Mouse (Mus musculus) thymus, postnatal 4 days (tissue): ENCODE results near the gene Entpd5.
"Not testable (repeated sequence)": the region's sequence is repeated elsewhere in the genome, so short reads cannot be mapped to it uniquely, and the experiment has no call there.

Experiments used
- DNase-seq: peaks from one replicate; pipeline ENCODE4 v3.0.0; 2021

Gene Entpd5

DNA sequence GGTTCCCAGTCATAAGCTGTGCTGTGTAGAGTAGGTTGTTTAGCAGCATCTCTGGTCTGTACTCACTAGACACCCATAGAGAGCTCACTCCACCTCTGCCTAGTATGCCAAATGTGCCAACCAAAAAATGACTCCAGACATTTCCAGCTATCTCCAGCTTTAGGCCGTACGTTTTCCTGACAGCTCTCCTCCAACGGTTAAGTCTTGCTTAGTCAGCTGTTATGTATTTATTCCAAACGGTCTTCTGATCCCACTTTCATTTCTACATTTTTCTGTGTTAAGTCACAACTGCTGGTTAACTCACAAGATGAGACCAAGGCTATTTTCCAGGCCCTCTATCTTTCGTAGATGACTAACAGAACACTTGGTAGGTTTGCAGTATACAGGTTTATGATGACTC is 10.2 kb downstream of the Entpd5 start:
- no peak for DNase-seq

DNA sequence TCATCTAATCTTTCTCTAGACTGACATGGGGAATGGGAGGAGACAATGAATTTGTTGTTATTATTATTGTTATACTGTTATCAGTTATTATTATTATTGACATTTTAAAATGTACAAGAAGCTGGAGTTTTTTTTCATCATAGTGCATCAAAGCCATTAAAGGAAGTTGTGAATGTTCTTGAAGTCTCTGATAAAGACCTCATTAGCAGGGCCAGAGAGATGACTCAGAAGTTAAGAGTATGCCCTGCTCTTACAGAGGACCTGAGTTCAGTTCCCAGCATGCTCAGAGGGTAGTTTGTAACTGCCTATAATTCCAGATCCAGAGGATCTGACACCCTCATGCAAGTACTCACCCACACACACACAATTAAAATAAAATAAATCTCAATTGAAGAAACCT is 11.1 kb downstream of the Entpd5 start:
- no peak for DNase-seq

DNA sequence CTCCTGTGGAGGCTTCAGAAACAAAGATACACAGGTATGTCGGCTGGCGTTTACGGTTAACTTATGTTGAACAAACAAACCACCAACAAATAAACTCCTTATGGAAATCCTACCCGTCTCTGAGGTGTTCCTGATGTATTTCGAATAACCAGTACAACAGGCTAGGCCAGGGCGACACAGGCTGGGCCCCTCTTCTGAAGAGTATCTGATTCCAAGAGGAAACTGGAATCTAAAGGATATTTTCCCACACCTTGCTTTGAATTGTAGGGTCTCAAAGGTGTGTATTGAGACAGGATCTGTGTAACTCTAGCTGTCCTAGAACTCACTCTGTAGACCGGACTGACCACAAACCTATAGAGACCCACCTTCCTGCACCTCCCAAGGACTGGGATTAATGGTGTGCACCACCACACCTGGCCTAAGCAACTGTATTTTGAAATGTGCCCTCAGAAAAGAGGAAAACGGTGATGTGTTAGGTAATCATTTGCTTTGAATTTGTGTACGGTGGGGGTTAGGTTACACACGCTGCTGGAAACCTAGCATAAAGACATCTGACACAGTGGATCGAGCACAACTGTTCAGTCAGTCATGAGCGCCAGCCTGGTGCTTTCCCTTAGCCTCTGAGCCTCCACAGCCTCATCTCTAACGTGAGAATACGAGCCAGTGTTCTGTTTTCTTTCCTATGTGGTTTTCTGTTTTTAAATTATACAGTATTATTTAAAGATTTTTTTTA is 11.7 kb downstream of the Entpd5 start:
- no peak for DNase-seq

DNA sequence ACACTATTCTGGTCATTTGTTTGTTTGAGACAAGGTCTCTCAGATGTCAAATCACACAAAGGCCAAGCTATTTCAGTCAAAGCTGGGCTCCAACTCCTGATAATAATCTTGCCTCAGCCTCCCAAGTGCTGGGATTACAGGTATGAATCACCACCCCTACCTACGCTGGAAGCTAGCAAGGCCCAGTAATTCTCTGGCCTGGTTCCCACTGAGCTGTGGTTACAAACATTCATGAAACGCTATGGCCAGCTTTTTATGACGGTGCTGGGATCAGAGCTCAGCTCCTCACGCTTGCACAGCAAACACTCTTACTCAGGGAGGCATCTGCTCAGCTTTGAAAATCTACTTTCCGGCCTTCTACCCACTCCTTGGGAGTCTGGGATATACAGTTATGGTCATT is 15.0 kb downstream of the Entpd5 start:
- no peak for DNase-seq

DNA sequence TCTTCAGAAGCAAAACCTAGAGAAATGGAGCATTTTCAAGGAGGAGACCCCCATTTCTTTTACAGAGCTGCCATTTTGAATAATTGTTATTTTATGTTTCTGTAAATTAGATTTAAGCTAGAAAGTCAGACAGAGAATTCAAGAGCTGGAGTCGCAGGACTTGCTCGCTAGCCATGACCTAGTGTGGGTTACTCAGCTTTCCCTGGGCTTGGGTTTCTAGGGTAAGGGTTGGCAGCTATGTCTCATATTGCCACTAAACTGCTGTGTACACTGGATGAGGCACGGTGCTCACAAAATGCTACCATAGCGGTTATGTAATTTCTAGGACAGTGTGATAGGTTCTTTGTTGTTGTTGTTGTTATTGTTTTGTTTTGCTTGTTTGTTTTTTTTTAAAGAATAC is 16.1 kb downstream of the Entpd5 start:
- DNase-seq: no peak

DNA sequence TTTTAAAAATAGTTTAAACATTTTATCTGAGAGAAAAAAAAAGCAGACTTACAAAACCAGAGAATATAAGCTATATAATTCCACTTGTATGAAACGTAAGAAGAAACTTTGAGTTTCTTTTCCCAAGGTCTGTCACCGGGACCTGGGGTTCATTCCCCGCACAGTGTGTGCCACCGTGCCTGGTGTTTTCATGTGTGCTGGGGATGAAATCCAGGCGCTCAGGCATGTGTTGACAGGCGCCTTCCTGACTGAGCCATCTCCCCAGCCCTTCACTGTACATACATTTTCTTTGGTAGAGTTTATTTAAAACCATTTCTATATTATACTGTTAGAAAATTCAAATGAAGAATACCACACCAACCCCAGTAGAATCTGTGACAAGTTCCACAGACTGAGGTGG is 18.5 kb downstream of the Entpd5 start:
- DNase-seq: no peak

DNA sequence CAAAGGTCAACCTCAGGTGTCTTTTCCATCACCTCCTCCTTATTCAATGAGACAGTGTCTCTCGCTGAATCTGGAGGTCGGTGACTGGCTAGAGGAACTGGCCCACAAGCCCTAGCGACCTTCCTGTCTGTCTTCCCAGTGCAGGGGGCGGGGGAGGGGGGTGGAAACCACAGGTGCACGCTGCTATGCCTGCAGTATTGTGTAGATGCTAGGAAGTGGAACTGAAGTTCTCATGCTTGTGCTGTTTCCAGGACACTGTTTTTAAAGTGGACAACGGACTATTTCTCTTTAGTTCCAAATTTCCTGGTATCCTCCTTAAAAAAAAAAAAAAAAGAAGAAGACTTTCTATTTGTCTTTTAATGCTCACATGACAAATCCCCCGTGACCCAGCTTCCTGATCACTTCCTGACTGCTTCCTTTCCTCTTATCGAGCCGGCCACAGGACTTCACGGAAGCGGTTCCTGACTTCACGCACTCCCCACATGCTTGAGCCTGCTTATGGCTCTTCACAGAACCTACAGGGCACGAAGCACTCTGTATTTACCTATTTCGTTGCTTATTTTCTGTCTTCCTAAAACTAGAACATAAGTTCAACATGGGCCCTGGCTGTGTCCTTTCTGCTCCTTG is 19.9 kb downstream of the Entpd5 start:
- DNase-seq: peak; percentile 19

DNA sequence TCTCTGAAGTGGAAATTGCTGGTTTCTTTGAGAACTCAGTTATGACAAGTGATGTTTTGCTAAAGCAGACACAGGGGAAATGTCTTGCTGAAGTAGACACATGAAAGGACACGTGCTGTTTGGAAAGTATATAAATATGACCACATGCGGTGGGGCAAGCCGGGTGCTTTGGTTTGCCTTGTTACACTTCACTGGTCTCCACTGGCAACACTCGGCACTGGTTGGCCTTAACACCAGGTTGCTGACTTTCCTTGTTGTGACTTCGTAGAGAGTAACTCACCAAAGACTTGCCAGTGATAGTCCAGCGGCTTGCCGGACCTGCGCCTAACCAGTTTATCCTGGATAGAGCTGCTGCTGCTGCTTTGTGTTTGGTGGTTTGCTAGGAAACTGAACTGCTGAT is 20.7 kb downstream of the Entpd5 start:
- DNase-seq: no peak

DNA sequence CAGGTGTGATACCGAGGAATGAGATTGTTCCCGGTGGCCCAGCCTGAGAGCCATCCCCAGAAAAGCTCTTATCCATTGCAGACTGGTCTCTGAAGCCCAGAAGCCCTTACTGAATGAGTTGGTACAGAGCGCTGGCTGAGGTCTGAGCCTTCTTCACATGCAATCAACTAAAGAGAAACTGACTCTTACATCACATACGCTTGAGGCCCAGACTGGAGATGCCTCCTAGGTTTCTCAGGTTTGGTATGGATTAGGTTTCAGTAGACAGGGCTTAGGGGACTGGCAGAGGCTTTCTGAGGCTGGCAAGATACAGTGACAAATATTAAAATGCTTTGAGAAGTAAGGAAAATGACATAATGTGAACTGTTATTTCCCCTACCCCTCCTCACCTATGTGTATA is 23.4 kb downstream of the Entpd5 start:
- DNase-seq: no peak

DNA sequence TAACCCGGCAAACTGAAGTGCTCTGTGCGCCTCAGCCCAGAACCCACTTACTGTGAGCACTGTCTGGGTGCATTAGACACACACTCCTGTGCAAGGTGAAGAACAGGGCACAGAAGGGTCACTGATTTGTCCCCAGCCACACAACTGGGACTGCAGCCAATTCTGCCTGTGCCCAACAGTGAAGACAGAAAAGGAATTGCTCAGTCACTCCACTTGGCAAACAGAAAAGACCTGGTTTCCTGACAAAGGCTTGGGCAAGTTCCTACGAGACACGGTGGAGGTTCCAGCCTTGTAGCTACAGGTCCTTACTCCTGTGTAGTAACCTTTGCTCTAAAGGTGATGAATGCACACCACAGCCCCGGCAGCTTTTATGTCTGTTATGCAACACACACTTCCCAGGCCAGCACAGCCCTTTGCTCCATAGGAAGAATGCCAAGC is 24.2 kb downstream of the Entpd5 start:
- no peak for DNase-seq

DNA sequence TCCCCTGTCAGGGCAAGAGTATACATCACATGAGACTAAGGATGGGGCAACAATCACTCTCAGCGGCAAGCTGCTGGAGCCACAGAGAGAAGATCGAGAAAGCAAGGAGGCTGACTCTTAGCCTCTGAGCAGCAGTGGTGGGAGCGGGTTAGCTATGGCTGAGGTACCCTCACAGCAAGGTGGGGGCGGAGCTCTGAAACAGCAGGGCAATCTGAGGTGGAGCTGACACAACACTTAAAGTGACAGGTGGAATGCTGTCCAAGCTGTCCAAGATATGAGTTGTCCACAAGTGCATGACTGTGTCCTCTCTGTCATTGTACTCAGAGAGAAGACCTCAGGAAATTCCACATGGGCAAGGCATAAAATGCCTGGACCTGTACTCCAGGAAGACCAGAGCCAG is 26.5 kb downstream of the Entpd5 start:
- no peak for DNase-seq

DNA sequence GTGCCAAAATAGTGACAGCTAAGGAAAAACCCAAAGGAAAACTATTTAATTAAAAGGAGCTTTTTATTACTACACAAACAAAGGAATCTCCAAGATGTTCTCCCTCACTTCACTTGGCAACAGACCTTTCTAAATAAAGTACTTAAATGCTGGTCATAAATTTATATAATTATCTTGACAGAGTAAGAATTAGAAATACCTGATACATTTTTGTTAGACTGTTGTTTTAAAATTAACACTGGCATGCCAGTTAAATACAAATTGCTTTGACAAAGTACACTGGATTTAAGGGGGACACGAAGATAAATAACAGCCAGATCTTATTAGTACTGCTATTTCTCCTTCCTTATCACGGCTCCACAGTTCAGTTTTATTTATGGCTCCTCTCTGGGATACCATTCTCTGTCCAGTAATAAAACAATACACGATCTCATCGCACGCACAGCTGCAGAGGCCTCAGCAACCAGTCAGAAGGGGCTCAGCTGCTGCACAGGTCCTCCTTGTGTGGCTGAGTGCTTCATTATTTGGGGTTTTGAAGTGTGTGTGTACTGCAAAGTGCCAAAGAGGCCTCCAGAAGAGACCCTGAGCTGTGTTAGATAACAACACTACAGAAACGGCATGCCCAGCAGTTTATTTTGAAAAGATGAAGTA is 34.9 kb downstream of the Entpd5 start:
- DNase-seq: no peak

DNA sequence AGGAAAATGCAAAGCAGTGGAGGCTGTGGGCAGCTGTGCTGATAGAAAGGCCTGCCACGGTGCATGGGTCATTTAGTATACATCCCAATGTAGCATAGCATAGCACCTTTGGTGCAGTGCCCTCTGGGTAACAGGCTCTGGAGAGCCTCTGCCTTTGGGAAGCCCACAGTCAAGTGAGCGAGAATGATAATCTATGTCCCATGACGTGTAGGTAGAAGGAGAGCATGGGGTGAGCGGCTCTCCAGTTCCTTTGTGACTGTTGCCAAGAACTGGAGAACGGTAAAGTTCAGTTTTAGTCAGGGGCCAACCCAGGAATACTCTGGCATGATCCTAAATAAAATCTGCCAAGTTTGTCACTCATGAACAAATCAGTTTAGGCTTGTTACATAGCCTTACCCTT is 37.2 kb downstream of the Entpd5 start:
- no peak for DNase-seq

DNA sequence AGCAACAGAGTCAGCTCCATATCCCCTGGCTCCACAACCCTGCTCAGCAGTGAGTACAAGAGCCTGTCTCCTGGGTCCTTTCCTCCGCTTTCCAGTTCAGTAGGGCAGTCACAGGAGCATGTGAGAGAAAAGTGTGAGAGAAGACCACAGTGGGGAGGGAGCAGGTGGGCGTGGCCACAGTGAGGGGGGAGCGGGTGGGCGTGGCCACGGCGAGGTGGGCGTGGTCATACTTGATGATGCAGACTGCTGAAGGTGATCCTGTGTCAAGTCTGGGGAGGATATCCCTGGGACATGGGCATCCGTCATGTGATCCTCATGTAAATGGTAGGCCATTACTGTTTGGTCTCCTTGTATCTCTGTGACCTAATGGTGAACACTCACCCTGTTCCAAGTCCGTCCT is 41.9 kb downstream of the Entpd5 start:
- peak; percentile 36 for DNase-seq

DNA sequence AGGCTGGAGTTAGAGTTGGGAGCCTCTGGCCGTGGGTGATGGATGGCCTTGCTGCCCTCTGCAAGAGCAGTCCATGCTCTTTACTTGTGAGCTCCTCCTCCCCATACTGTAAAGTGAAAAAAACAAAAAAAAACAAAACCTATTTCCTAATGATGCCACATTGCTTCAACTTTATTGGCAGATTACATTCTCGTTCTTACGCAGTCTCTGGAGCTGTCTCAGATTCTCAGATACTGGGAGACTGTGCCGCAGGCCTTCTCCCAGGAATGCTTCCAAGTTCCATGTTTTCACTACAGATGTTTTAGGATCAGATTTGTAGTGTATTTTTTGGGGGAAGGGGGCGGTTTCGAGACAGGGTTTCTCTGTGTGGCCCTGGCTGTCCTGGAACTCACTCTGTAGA is 43.7 kb downstream of the Entpd5 start:
- no peak for DNase-seq

DNA sequence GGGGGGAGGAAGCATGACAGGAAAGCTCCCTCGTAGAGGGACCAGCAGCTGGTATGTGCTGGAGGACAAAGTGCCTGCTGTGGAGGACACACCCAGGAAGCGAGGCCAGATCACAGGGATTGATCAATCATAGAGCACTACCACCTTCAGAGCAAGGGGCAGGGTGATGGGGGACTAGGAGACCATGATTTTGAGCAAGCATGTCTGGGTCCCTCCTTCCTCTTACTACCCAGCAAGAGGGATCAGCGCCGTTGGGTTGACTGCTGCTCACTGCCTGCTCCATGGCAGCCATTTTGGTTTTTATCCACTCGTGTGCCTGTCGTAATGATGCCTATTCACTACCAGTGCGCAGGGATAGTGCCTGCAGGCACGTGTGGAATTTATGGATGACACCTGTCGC is 44.5 kb downstream of the Entpd5 start:
- no peak for DNase-seq

DNA sequence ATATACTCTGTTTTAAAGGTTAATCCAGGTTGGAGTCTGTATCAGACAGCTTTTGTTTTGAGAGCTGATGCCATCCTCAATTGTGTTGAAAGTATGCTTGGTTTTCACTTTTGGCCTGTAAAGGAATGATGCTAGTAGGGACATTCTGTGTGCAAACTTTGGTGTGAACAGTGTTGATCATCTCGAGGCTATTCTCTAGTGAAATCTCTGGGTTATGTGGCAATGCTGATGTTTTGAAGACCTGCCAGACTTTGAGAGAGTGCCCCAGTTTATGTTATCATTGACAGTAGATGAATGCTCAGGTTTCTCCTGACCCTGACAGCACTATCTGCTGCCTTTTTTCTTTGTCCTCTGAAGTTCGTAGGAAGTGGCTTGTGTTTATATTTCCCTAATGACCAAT is 46.0 kb downstream of the Entpd5 start:
- no peak for DNase-seq

DNA sequence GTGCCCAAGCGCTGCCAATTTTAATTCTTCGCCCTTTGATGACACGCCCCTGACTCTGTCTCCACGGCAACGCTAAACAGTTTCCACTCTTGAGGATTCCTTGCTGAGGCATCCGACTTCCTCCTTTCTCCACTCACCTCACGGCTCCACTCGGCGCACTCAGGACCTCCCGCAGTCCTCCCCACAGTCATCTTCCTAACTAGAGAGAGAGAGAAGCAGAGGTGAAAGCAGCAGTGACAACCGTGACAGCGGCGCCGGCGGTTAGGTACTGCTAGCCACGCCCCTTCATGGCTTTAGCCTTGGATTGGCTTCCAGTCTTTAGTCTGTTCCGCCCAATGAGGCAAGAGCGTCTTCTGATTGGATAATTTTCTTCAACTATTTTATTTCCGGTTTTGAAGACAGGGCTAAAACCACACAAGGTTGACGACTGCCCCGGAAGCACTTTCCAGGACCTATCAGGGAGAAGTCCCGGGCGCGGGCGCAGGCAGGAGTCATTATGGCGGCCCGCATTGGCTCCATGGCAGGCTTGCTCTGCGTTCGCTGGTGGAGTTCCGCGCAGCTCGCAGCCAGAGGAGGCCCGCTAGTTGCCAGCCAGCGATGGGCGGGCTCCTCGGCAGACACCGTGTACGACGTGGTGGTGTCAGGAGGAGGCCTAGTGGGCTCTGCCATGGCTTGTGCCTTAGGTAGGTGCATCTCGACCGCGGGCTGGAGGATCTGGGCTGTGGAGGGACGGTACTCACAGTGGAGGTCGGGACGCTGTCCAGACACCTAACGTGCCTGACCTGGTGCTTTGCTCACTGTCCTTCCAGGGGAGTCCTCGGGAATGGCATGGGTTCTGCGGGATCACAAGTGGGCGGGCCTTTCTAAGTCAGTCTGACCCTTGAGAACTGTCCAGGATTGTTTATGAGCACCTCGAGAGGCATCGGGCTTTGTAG is 47.0 kb downstream of the Entpd5 start, which contains the start of the genes Coq6 and Fam161b:
Gene Coq6, plus strand, starts transcription at position 103 of the 935 bp plus-strand sequence.
Gene Fam161b, minus strand, starts transcription at position 279 of the 935 bp plus-strand sequence.
- peak; percentile 93 for DNase-seq

DNA sequence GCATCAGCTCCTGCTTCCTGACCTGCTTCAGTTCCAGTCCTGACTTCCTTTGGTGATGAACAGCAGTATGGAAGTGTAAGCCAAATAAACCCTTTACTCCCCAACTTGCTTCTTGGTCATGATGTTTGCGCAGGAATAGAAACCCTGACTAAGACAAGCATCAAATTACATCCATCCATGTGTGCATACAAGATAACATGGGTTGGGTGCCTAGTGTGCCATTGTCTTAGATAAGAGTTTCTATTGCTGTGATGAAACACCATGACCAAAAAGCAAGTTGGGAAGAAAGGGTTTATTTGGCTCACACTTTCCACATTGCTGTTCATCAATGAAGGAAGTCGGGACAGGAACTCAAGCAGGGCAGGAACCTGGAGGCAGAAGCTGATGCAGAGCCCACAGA is 50.1 kb downstream of the Entpd5 start:
- DNase-seq: not testable (repeated sequence)

DNA sequence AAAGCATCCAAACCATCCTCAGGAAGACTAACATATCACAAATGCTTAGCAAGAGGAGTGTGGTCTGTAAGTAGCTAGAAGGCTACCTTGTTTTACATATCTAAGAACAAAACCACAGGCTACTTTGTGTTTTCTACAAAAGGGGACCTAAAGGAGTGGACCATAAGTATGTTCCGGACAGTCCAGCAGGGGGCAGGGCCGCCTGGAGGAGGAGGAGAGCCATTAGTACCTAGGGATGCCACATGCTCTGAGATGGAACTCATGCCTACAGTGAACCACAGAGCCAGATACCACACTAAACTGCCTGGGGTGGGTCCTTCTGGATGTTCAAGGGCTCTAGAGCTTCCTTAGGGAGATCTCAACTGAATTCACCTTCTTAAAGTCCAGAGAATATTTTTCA is 61.6 kb downstream of the Entpd5 start:
- DNase-seq: peak; percentile 40

DNA sequence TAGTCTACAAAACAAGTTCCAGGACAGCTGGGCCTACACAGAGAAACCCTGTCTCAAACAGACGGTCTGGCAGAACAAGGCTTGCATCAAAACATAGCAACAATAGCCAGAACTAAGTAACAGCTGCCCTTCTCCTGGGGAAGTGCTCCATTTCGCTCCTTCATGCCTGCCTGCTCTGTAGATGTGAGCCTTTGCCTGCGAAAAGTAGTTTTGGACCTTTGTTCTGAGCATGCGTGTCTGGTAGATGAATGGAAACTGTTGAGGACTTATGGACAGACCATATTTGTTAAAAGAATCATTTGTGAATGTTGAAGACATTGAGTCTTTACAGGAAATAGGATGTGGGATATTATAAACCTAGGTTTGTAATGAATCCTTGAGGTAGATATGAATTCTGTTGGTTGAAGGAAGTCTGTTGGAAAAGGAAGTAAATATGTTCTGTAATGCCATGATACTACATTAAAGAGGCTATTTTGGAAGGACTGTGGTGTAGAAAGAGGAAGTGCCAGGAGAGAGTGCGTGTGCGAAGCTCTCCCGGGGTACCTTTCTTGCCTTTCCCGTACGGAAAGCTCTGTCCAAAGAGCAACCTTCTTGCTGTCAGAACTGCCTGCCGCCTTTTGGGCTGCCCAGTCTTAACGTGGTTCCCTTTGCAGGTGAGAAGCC is 71.7 kb downstream of the Entpd5 start:
- DNase-seq: no peak

DNA sequence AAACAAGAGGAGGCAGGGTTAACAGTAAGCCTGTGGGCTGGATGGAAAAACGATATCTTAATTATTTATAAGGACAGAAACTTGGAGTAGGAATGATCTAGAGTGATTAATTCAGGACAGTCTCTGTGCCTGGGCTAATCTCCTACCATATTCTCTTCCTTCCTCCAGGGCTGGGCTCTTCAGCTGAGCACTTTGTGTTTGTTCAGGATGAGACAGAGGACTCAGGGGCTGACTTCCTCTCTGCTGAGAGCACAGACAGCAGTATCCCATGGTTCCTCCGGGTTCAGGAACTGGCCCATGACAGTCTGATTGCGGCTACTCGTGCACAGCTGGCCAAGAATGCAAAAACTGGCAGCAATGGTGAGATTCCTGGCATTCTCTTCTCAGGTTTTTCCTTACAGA is 81.7 kb downstream of the Entpd5 start:
- DNase-seq: no peak
